Mouse (Mus musculus) hindbrain, embryonic 10.5 days (tissue): ENCODE results near the gene Prkn. TPM values are rescaled to one million over a fixed set of nuclear protein-coding genes. Genes with fewer than 3 reads are reported as not detected.

ENCODE experiments used
- DNase-seq: peaks from one replicate; pipeline ENCODE4 v3.0.0-alpha.2; 2017; ENCODE audit warnings: low spot score
- H3K27ac ChIP-seq: fragments of 300-500 bp; sonication (generic); 2 replicates; pipeline ENCODE4 v1.5.1; 2016; ENCODE audit warnings: mild to moderate bottlenecking, moderate library complexity
- H3K27me3 ChIP-seq: fragments of 300-500 bp; sonication (generic); 2 replicates; pipeline ENCODE4 v1.6.1; 2016; ENCODE audit warnings: mild to moderate bottlenecking; ENCODE audit not compliant: poor library complexity, insufficient read depth, severe bottlenecking
- H3K36me3 ChIP-seq: fragments of 300-500 bp; sonication (generic); 2 replicates; pipeline ENCODE4 v1.6.1; 2016; ENCODE audit warnings: mild to moderate bottlenecking, moderate library complexity
- H3K4me1 ChIP-seq: fragments of 300-500 bp; sonication (generic); replicated peaks from 2 replicates; pipeline ENCODE4 v1.6.1; 2016; ENCODE audit warnings: mild to moderate bottlenecking
- H3K4me3 ChIP-seq: fragments of 300-500 bp; sonication (generic); 2 replicates; pipeline ENCODE4 v1.5.1; 2016; ENCODE audit warnings: mild to moderate bottlenecking, moderate library complexity
- H3K9me3 ChIP-seq: fragments of 300-500 bp; sonication (generic); 2 replicates; pipeline ENCODE4 v1.6.1; 2016; ENCODE audit warnings: mild to moderate bottlenecking, moderate library complexity
- WGBS: fragments of 180-500 bp; shearing (Covaris S2); methylation state at CpG from one replicate; pipeline ENCODE4 v1.1.7; 2016; 5-methylcytosine and 5-hydroxymethylcytosine counted together
- polyA plus RNA-seq: library from polyadenylated mRNA; unstranded; fragments of >200 nt; fragmentation: Nextera tagmentation; extraction: Ambion mirVana; gene quantifications from 2 replicates; pipeline ENCODE4 v1.2.1, GENCODE M21; 2016

Prkn gene
- polyA plus RNA-seq, 1 experiment from 2014 or later = 1.2 TPM

- no peaks in the 10 kb centered on the region for H3K4me1 ChIP-seq
- WGBS = 77% methylated on average over 9 of the region's 9 CpGs
- H3K4me3 ChIP-seq = no peak overlapping the region
- no peak overlapping the region for H3K27ac ChIP-seq
- peaks cover under 1% of the 10 kb centered on the region; the same call in 1 of the 2 replicates for H3K27me3 ChIP-seq
- no peaks in the 10 kb centered on the region for H3K9me3 ChIP-seq
- H3K36me3 ChIP-seq = no peaks in the 10 kb centered on the region
- no peak for DNase-seq
Observed at GRCm38 (mm10) chr17:11921026-11921425, 1080.8 kb downstream of the Prkn start.

GRCm38 (mm10) chr17:11923989-11924388, 1083.8 kb downstream of the Prkn start:
- Histone ChIP-seq H3K27me3 (no peaks in the 10 kb centered on the region), H3K36me3 (no peaks in the 10 kb centered on the region), H3K4me1 (no peaks in the 10 kb centered on the region), H3K9me3 (no peaks in the 10 kb centered on the region), H3K27ac (no peak overlapping the region), H3K4me3 (no peak overlapping the region)
- DNase-seq = no peak
- 95% methylated on average over 9 of the region's 9 CpGs for WGBS

- H3K4me3 ChIP-seq = no peak overlapping the region
- H3K9me3 ChIP-seq = no peaks in the 10 kb centered on the region
- no peaks in the 10 kb centered on the region for H3K27me3 ChIP-seq
- DNase-seq = no peak
- H3K27ac ChIP-seq = no peak overlapping the region
- WGBS = 59% methylated on average over 11 of the region's 11 CpGs
- no peaks in the 10 kb centered on the region for H3K4me1 ChIP-seq
- no peaks in the 10 kb centered on the region for H3K36me3 ChIP-seq
Observed at GRCm38 (mm10) chr17:11926865-11927386, 1086.7 kb downstream of the Prkn start.

GRCm38 (mm10) chr17:11931641-11932040, 1091.5 kb downstream of the Prkn start:
- H3K27me3 ChIP-seq = no peaks in the 10 kb centered on the region
- no peaks in the 10 kb centered on the region for H3K9me3 ChIP-seq
- no peak overlapping the region for H3K27ac ChIP-seq
- H3K36me3 ChIP-seq = no peaks in the 10 kb centered on the region
- no peak overlapping the region for H3K4me3 ChIP-seq
- no peak for DNase-seq
- WGBS = 93% methylated on average over 4 of the region's 4 CpGs
- no peaks in the 10 kb centered on the region for H3K4me1 ChIP-seq

GRCm38 (mm10) chr17:11933737-11934136, 1093.6 kb downstream of the Prkn start:
- DNase-seq = no peak
- Histone ChIP-seq H3K4me1 (no peaks in the 10 kb centered on the region), H3K36me3 (no peaks in the 10 kb centered on the region), H3K27me3 (no peaks in the 10 kb centered on the region), H3K27ac (no peak overlapping the region), H3K9me3 (no peaks in the 10 kb centered on the region), H3K4me3 (no peak overlapping the region)
- WGBS = 76% methylated on average over 5 of the region's 5 CpGs

GRCm38 (mm10) chr17:11947436-11947835, 1107.3 kb downstream of the Prkn start:
- H3K27ac ChIP-seq = no peak overlapping the region
- DNase-seq = no peak
- H3K4me1 ChIP-seq = peaks cover 3% of the 10 kb centered on the region; the same call in 1 of the 2 replicates
- H3K9me3 ChIP-seq = no peaks in the 10 kb centered on the region
- WGBS = 85% methylated on average over 3 of the region's 3 CpGs
- no peaks in the 10 kb centered on the region for H3K36me3 ChIP-seq
- no peak overlapping the region for H3K4me3 ChIP-seq
- no peaks in the 10 kb centered on the region for H3K27me3 ChIP-seq

GRCm38 (mm10) chr17:11949551-11950197, 1109.5 kb downstream of the Prkn start:
- H3K27me3 ChIP-seq = no peaks in the 10 kb centered on the region
- peaks cover 3% of the 10 kb centered on the region; the same call in 1 of the 2 replicates for H3K4me1 ChIP-seq
- WGBS = 63% methylated on average over 10 of the region's 10 CpGs
- no peaks in the 10 kb centered on the region for H3K9me3 ChIP-seq
- H3K36me3 ChIP-seq = no peaks in the 10 kb centered on the region
- no peak for DNase-seq
- H3K27ac ChIP-seq = no peak overlapping the region
- H3K4me3 ChIP-seq = no peak overlapping the region

GRCm38 (mm10) chr17:11950198-11950594, 1110.0 kb downstream of the Prkn start:
- Histone ChIP-seq H3K27ac (no peak overlapping the region), H3K27me3 (no peaks in the 10 kb centered on the region), H3K9me3 (no peaks in the 10 kb centered on the region), H3K36me3 (no peaks in the 10 kb centered on the region), H3K4me3 (no peak overlapping the region), H3K4me1 (peaks cover 3% of the 10 kb centered on the region; the same call in 1 of the 2 replicates)
- DNase-seq = no peak
- 78% methylated on average over 8 of the region's 8 CpGs for WGBS

GRCm38 (mm10) chr17:11955317-11955716, 1115.1 kb downstream of the Prkn start:
- DNase-seq = no peak
- Histone ChIP-seq H3K9me3 (peaks cover 9% of the 10 kb centered on the region; the same call in 1 of the 2 replicates), H3K36me3 (no peaks in the 10 kb centered on the region), H3K27ac (no peak overlapping the region), H3K27me3 (no peaks in the 10 kb centered on the region), H3K4me3 (no peak overlapping the region), H3K4me1 (peaks cover 11% of the 10 kb centered on the region)
- 85% methylated on average over 6 of the region's 6 CpGs for WGBS

- Histone ChIP-seq H3K9me3 (peaks cover 9% of the 10 kb centered on the region; the same call in 1 of the 2 replicates), H3K36me3 (no peaks in the 10 kb centered on the region), H3K4me3 (no peak overlapping the region), H3K27me3 (no peaks in the 10 kb centered on the region), H3K4me1 (peaks cover 14% of the 10 kb centered on the region), H3K27ac (no peak overlapping the region)
- 88% methylated on average over 8 of the region's 8 CpGs for WGBS
- DNase-seq = no peak
Observed at GRCm38 (mm10) chr17:11960492-11960891, 1120.3 kb downstream of the Prkn start.

- Histone ChIP-seq H3K4me3 (no peak overlapping the region), H3K9me3 (peaks cover 9% of the 10 kb centered on the region; the same call in 1 of the 2 replicates), H3K27ac (0 out of 2 replicates have a peak overlapping the region, but pooled peaks have one; percentile 12), H3K27me3 (no peaks in the 10 kb centered on the region), H3K36me3 (no peaks in the 10 kb centered on the region), H3K4me1 (0 out of 2 replicates have a peak, but pooled peaks cover 4% of the 10 kb centered on the region)
- WGBS = 56% methylated on average over 11 of the region's 11 CpGs
- DNase-seq = no peak
Observed at GRCm38 (mm10) chr17:11962808-11963207, 1122.6 kb downstream of the Prkn start.

- H3K27me3 ChIP-seq = peaks cover 12% of the 10 kb centered on the region
- no peak overlapping the region for H3K4me3 ChIP-seq
- H3K27ac ChIP-seq = no peak overlapping the region
- H3K4me1 ChIP-seq = no peaks in the 10 kb centered on the region
- no peaks in the 10 kb centered on the region for H3K36me3 ChIP-seq
- no peaks in the 10 kb centered on the region for H3K9me3 ChIP-seq
- DNase-seq = no peak
- WGBS = 73% methylated on average over 1 of the region's 1 CpGs
Observed at GRCm38 (mm10) chr17:11970160-11970559, 1130.0 kb downstream of the Prkn start.

GRCm38 (mm10) chr17:11972550-11972949, 1132.4 kb downstream of the Prkn start:
- 20% methylated on average over 9 of the region's 9 CpGs for WGBS
- H3K27ac ChIP-seq = no peak overlapping the region
- H3K36me3 ChIP-seq = no peaks in the 10 kb centered on the region
- DNase-seq = peak; percentile 22
- H3K9me3 ChIP-seq = no peaks in the 10 kb centered on the region
- peaks cover 21% of the 10 kb centered on the region for H3K27me3 ChIP-seq
- H3K4me1 ChIP-seq = peaks cover 13% of the 10 kb centered on the region
- H3K4me3 ChIP-seq = no peak overlapping the region
